Mouse (Mus musculus) kidney, adult 2 months (tissue): Measurements from ENCODE around the gene Gcnt4.

Experiments used
- CTCF ChIP-seq: fragments of 200-500 bp; conservative IDR thresholded peaks from 2 replicates; pipeline ENCODE4 v1.5.1; 2011; ENCODE audit warnings: low read depth, mild to moderate bottlenecking, control low read depth, low read length, moderate library complexity, mixed read lengths; ENCODE audit not compliant: insufficient read depth, insufficient read length
- POLR2A ChIP-seq: fragments of 200-500 bp; IDR thresholded peaks from one replicate; pipeline ENCODE4 v1.6.1; 2011; ENCODE audit warnings: low read depth, low read length, control low read depth

- TF ChIP-seq CTCF = no peak
- TF ChIP-seq POLR2A = no peak
These were observed 27.4 kb downstream of the Gcnt4 start for GRCm38 (mm10) chr13:96951880-96952279.
